Mouse (Mus musculus): ENCODE results near the gene Psmd14. TPM values are rescaled to one million over a fixed set of nuclear protein-coding genes. Genes with fewer than 3 reads are reported as not detected.

The Psmd14 gene
- total and polyA plus RNA-seq, 3 experiments, result 156 to 217 TPM; not detected in 1

DNA sequence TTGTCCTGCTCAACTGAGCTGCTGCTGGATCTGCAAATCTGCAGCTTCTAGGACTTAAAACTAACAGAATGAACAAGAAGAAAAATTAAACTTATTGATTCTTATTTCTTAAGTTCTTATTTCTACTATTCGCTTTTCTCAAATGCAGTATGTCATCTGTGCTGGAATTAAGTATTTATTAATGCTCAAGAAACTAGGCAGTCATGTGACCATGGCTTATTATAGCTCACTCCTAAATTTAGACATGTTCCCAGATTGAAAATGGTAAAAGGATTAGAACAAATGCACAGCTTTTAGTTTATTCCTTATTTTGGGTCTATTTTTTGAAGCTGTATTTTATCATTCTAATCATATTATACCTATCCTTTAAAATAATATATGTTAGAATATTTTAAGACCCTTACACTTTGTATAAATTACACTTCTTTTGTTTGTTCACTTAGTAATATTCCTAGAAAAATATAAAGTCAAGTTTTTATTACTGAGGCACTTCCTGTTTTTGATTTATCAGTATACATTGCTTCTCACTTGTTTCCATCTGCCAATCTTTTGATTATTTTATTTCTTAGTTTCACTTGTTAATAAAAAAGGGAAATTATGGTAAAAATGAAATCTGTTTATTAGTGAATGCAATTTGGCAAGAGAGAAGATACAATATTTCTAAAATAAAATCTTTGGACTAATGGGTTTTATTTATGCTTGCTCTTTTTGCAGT, 112.1 kb downstream of the Psmd14 start:
- DNase-seq (ENCODE audit: low read depth, low spot score), result no peak
- no peaks in the 10 kb centered on the region for H3K27me3 ChIP-seq (ENCODE audit: control insufficient read depth in 1 of 2, insufficient read depth in 2 of 2, low read length in 2 of 2)
- peaks cover 0 to 6% of the 10 kb centered on the region in 2 experiments; a peak in 2 of 4 replicates for H3K36me3 ChIP-seq (ENCODE audit: control insufficient read depth in 1 of 2, insufficient read depth in 2 of 2, low read length in 2 of 2)
- no peaks in the 10 kb centered on the region for H3K9me3 ChIP-seq (replicated peaks; ENCODE audit: insufficient read depth, low read length)
- H3K9ac ChIP-seq (ENCODE audit: control insufficient read depth, low read depth, low read length, poor library complexity, severe bottlenecking), result no peak overlapping the region
- no peak overlapping the region for H3K27ac ChIP-seq (ENCODE audit: control insufficient read depth, low read depth, low read length)
- no peak overlapping the region for H3K4me3 ChIP-seq (ENCODE audit: control insufficient read depth in 1 of 2, insufficient read depth in 1 of 2, low read depth in 2 of 2, low read length in 2 of 2)
- TF ChIP-seq USF1 (IDR thresholded peaks at IDR 0.05; ENCODE audit: low read depth, low read length) (peak; percentile 57), EP300 (IDR thresholded peaks at IDR 0.05; ENCODE audit: low read depth in 1 of 2, low read length in 2 of 2) (peak; percentile 51 to 59; a peak in 3 of 4 replicates), GATA1 (IDR thresholded peaks at IDR 0.05; ENCODE audit: low read depth, low read length) (peak; percentile 43; the same call in 1 of the 2 replicates), SIN3A (IDR thresholded peaks at IDR 0.05; ENCODE audit: low read length) (no peak), NRF1 (IDR thresholded peaks at IDR 0.05; ENCODE audit: insufficient read depth, low read depth, low read length, poor library complexity, severe bottlenecking) (no peak)
- no peaks in the 10 kb centered on the region; the same call in 1 of the 2 replicates for H3K79me2 ChIP-seq (ENCODE audit: control insufficient read depth, insufficient read depth, low read length, poor library complexity)
- peaks cover 0 to 4% of the 10 kb centered on the region in 2 experiments; a peak in 2 of 4 replicates for H3K4me1 ChIP-seq (ENCODE audit: control insufficient read depth in 1 of 2, insufficient read depth in 2 of 2, low read length in 2 of 2)

DNA sequence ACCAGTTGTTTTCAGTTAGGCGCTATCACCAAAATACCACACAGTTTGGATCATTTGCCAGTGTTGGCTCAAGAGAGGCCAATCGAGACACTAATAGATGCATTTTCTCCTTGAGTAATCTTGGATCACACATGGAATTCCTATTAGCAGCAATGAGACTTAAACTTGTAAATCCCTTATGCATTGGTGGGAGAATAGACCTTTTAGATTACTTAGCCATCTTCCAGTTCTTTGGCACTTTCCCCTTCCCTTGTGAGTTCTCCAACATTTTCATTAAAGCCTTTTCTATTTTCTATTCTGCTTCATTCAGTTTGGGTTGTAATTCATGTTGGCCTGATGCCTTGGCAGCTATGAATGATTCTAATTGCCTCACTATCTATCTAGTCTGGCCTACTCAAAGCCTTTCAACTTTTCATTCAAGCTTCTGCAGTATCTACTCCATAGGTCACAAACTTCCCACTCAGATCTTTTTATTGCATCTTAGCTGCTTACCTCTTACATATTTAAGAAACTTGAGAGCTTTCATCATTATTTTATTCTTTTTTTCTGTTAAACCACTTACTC, 125.8 kb downstream of the Psmd14 start:
- Histone ChIP-seq H3K79me2 (ENCODE audit: control insufficient read depth, insufficient read depth, low read length, poor library complexity) (no peaks in the 10 kb centered on the region), H3K36me3 (ENCODE audit: control insufficient read depth in 1 of 2, insufficient read depth in 2 of 2, low read length in 2 of 2) (no peaks in the 10 kb centered on the region; a peak in 1 of 4 replicates), H3K27ac (ENCODE audit: control insufficient read depth, low read depth, low read length) (no peak overlapping the region), H3K4me3 (ENCODE audit: control insufficient read depth in 1 of 2, insufficient read depth in 1 of 2, low read depth in 2 of 2, low read length in 2 of 2) (no peak overlapping the region), H3K27me3 (ENCODE audit: control insufficient read depth in 1 of 2, insufficient read depth in 2 of 2, low read length in 2 of 2) (no peaks in the 10 kb centered on the region), H3K9ac (ENCODE audit: control insufficient read depth, low read depth, low read length, poor library complexity, severe bottlenecking) (no peak overlapping the region), H3K4me1 (ENCODE audit: control insufficient read depth in 1 of 2, insufficient read depth in 2 of 2, low read length in 2 of 2) (peaks cover 0 to 3% of the 10 kb centered on the region in 2 experiments; a peak in 1 of 4 replicates), H3K9me3 (replicated peaks; ENCODE audit: insufficient read depth, low read length) (no peaks in the 10 kb centered on the region)
- DNase-seq (ENCODE audit: low read depth, low spot score), result no peak
- TF ChIP-seq EP300 (IDR thresholded peaks at IDR 0.05; ENCODE audit: low read depth in 1 of 2, low read length in 2 of 2) (0 out of 4 replicates have a peak, but pooled peaks of 1 of the 2 experiments have one; percentile 63), ZC3H11A (IDR thresholded peaks at IDR 0.05; ENCODE audit: low read depth, low read length) (no peak), CTCF (IDR thresholded peaks at IDR 0.05 in 2 of 3, conservative IDR thresholded peaks at IDR 0.05 in 1 of 3; ENCODE audit: control insufficient read depth in 1 of 3, insufficient read depth in 1 of 3, low read depth in 2 of 3, low read length in 3 of 3, poor library complexity in 1 of 3, severe bottlenecking in 1 of 3) (no peak), TCF12 (IDR thresholded peaks at IDR 0.05; ENCODE audit: low read depth, low read length) (no peak), MYC (IDR thresholded peaks at IDR 0.05; ENCODE audit: low read depth, low read length) (no peak), ETS1 (IDR thresholded peaks at IDR 0.05; ENCODE audit: low read depth, low read length) (no peak), CHD1 (IDR thresholded peaks at IDR 0.05; ENCODE audit: low read depth, low read length) (no peak)

Other genes with a start within 250 kb of the Psmd14 start
- 25.4 and 27.0 TPM in 2 replicates for gene Tank, start 133.1 kb upstream of the Psmd14 start, total RNA-seq (2012; rRNA removed)
- 10 to 100 TPM; 27.4 to 96.7 TPM for gene Tank, start 133.1 kb upstream of the Psmd14 start, polyA plus RNA-seq (2012; ENCODE audit: insufficient read depth in 1 of 2, insufficient read length in 2 of 2, low read depth in 1 of 2, low replicate concordance in 2 of 2, missing spikeins in 1 of 2)
- 0.10 TPM in 1 of 2 replicates, not detected in the other for gene Tbr1, start 91.2 kb downstream of the Psmd14 start, total RNA-seq (2012; rRNA removed)
- under 1 TPM in 1 of 2 experiments, not detected in 1; 0.11 TPM for gene Tbr1, start 91.2 kb downstream of the Psmd14 start, polyA plus RNA-seq (2012; ENCODE audit: insufficient read depth in 1 of 2, insufficient read length in 2 of 2, low read depth in 1 of 2, low replicate concordance in 2 of 2, missing spikeins in 1 of 2)

All from MEL (cell line).